Mouse (Mus musculus) kidney, postnatal 10 days (tissue): Measurements from ENCODE around the gene Osbpl10.
"Not testable (repeated sequence)": the region's sequence is repeated elsewhere in the genome, so short reads cannot be mapped to it uniquely, and the experiment has no call there.

Source experiments
- DNase-seq: peaks from one replicate; pipeline ENCODE4 v3.0.0; 2021; ENCODE audit warnings: mixed read lengths

The Osbpl10 gene

DNA sequence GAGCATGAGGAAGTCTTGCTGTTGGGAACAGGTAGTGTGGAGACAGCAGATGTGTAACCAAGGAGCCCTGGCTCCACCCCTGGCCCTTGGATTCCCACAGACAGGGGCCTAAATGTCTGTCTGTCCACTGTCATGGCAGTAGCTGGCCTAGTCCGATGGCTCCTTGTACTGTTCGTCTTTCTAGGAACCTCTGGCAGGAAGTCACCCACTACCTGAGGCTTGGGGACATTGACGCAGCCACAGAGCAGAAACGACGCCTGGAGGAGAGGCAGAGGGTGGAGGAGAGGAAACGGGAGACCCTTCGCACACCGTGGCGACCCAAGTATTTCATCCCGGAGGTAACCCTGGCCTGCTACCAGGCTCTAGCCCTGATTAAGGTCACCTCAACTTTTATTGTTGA lies 251.3 kb downstream of the Osbpl10 start:
- DNase-seq, result no peak

DNA sequence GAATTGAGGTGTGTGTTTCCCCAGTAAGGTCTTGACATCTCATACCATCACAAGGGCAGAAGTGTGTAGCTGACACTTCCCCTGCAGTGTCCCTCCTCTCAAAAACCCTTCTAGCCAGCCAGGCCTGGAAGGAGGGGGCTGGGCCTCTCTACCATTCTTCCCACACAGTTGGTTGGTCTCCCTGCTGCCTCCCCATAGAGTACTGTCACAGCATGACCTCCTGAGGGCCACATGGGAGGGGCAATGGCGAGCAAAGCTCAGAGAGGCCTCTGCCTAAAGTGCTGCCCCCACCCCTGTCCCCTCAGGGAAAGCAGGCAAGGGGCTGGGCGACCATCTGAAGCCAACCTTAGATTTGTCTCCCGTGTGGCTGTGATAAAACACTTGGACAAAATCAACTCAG lies 251.8 kb downstream of the Osbpl10 start:
- no peak for DNase-seq

DNA sequence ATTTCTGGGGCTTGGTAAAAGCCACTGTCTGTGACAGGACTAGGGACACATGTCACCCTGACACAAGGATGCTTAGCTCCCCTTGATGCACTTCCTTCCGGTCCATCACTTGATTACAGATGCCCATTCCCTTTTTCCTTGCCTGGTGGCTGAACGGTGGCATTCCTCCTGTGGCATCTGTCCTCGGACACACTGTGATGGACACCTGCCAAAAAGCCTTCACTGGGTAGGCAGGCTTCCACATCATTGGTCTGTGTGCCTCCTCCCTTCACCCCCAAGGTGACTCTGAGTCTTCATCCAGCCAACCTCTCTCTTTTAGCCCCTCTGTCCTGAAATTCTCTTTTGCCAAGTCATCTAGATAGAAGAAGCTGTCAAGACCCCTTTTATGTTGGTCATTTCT lies 253.1 kb downstream of the Osbpl10 start:
- DNase-seq, result no peak

DNA sequence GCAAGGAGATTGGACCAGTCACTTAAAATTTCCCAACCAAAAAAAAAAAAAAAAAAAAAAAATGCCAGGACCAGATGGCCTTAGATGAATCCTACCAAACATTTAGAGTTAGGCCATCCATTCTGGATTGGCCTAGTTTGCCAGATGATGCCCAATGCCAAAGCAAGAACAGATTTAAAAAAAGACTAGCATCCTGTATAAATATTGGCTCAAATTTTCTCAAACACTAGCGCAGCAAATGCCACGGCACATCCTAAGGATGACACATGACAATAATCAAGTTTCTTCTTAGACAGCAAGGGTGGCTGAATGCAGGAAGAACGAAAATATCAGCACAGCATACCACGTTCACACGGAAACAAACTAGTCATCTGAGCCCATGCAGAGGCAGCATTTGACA lies 255.4 kb downstream of the Osbpl10 start:
- no peak for DNase-seq

DNA sequence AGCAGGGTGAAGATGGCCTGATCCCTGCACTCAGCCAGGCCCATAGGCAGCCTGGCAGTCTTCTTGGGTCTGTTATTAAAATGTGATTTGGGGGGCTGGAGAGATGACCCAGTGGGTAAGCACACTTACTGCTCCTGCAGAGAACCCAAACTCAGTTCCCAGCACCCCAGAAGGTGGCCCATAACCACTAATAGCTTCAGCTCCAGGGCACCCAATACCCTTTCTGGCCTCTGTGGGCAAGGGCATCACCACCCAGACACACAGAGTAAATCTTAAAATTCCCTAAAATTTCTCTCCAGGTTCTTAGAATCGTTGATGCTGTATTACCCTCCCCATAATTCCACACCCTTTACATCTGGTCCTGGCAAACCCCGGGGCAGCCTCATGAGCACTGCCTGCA lies 256.2 kb downstream of the Osbpl10 start:
- DNase-seq, result no peak

DNA sequence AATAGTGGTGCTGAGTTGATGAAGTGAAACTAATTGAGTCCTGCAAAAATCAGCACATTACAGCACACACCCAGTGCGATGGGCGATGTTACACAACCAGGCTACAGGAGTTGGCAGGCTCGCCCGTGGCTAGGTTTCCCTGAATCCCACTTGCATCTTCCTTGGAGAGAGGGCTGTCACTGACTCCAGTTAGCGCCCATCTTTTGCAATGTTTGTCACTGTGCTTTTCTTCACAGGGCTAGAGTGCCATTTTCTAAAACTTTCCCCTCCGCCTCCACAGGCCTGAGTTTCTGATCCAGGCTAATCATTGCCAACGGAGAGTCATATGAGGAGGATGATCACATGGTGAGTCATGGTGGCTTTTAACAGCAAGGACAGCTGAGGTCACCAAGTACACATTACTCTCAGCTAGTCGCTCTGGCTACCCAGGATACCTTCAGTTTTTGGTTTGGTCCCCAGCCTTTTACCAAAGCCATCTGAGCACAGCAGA lies 258.0 kb downstream of the Osbpl10 start:
- DNase-seq, result no peak

DNA sequence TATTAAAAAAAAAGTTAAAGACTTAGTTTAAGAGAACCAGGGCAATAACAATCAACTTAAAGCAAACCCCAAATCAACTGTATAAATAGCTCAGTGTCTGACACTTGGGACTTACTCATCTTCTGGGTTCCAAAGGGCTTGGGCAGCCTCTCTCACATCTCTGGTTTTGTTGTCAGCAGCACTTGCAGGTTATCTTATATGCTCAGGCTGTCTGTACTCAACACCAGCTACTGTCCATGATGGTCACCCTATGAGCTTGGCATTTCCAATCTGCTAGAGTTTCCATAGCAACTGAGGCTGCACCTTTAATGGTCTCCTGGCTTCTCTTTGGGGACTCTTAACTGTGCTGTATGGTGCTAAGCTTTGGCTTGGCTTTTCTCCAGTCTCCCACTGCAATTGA lies 259.6 kb downstream of the Osbpl10 start:
- DNase-seq, result no peak

DNA sequence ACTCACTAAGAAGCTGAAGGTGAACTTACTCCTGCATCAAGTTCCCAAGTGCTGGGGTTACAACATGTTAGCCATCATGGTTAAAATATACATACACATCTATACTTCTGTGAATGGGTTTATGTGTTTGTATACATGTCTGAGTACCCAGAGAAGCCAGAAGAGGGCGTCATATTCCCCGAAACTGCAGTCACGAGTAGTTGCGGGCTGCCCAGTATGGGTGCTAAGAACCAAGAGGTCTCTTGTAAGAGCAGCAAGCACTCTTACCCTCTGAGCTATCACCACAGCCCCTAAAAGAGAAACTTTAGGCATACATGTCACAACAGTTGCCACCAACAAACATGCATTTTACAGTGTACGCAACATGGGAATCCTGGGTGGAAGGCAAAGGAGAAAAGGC lies 261.5 kb downstream of the Osbpl10 start:
- no peak for DNase-seq

DNA sequence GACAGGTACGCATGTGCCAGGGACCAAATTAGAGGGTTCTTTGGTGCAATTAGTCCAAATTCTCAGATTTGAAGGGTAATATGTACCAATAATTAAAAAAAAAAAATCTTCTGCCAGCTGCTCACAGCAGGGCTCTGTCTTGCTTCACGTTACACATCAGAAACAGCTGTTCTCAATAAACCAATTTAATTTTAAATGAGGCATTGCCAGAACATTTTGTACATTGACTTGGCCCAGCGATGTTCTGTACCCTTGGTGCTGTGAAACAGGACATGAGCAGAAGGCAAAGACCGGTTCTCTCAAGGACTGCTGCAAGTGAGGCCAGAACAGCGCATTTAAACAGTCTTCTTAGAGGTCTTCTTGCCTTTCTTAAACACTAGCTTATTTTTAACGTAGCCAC lies 265.3 kb downstream of the Osbpl10 start:
- no peak for DNase-seq

DNA sequence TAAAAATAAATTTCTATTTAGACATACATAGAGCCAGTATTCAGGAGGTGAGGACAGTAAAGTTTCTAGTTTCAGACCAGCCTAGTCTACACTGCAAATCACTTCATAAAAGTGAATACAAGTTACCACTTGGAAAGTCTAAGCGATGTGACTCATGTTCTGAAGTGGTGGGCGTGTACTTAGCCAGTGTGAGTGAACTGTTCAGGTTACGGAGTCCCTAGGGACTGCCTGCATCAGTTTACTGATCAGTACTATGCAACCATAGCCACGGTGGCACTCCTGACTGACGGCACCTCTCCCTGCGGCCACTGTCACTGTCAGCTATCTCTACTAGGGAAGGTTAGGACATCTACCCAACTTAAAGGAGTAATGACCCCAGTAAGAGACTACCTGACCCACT lies 266.7 kb downstream of the Osbpl10 start:
- no peak for DNase-seq

DNA sequence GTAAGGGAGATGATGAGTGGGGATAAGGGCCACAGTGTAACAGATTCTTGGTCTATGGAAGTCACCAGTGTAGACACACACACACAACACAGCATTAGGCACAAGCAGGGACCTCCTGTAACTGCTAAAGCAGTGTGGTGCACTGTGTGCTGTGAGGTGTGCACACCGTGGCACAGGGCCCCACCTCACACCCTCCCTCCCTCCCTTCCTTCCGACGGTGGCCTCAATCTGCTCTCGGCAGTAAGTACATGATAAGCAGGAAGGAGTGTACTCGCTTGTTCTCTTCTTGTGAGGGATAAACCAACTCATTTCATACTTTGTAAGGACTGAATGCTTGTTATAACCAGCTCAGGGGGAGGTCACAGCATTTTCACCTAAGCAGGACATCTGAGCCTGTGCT lies 270.8 kb downstream of the Osbpl10 start:
- DNase-seq, result no peak

DNA sequence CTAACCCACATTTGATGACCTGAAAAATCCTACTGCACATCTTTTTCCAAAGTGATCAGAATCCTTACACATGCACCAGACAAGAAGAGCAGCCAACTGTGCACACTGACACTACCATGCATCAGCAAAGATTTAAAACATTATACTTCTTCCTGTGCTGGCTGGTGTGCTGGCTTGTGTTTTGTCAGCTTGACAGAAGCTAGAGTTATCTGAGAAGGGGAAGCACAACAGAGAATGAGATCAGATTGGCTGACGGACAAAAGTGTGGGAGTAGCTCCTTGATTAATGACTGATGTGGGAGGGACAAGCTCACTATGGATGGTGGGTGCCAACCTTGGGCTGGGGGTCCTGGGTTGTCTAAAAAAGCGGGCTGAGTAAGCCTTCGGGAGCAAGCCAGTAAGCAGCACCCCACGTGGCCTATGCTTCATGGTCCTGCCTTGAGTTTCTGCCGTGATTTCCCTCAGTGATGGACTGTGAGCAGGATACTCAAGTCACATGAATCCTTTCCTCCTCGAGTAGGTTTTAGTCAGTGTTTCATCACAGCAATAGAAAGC lies 279.4 kb downstream of the Osbpl10 start:
- DNase-seq, result no peak

DNA sequence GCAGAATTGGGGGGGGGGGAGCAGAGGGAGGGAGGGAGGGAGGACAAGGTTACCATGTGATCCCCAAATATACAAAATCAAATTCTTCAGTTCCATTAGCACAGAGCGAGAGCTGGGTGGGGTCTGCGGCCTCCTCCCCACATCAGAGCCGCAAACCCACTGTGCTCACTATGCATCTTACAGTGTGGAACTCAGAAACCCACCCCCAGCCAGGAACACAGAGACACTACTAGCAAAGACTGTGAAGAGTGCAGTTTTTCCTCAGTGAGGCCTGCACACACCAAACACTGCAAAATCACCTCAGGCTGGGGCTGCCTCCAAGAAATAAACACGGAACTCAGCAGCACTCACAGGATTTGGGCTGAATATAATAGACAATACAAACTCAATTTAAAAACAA lies 281.5 kb downstream of the Osbpl10 start:
- DNase-seq, result no peak

DNA sequence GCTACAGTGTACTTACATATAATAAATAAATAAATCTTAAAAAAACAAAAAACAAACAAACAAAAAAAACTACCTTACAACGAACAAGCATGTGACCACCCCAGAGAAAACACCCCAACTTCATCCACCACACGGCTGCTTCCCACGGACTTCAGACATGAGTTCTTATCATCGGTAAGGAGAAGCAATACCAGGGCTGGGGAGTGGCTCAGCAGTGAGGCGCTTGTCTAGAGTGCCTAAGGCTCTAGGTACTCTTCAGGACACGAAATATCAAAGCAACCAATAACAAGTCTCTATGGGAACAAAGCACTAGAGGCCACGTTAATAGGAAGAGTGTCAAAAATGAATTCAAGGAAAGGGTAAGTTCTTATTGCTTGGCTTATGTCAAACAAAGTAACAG lies 282.1 kb downstream of the Osbpl10 start:
- DNase-seq, result no peak

DNA sequence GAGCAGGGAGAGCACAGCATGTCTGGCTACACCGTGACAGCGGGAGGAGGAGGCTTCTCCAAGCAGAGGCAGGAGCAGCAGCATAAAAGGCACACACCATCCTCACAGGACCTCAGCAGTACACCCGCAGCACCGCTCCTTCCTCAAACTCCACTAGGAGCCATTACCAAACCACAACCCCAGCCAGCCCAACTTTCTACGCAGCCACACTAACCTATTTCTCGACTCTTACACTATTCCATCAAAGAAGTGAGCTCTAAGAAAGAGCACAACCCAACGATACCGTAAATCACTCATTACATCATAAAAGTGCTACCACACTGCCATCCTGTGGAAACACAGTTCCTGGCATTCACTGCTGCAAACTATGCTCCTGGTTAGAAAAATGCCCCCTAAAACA lies 283.1 kb downstream of the Osbpl10 start:
- DNase-seq, result peak; percentile 25

DNA sequence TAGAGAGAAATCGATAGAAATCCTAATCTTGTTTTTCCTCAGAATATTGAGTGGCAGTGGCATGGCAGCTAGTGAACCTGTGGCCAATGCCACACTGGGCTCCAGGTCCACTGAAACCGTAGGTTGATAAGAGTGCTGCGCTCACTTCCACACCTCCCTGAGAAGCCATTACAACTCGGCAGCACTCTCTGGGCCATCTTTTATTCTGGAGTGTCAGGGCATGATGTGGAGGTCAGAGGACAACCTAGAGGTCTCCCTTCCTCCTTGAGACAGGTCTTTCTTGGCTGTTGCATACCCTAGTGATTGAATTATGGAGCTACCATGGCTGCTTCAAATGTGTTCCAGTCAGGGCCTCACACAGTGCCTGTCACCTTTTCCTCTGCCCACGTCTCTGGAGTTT lies 283.5 kb downstream of the Osbpl10 start:
- no peak for DNase-seq

DNA sequence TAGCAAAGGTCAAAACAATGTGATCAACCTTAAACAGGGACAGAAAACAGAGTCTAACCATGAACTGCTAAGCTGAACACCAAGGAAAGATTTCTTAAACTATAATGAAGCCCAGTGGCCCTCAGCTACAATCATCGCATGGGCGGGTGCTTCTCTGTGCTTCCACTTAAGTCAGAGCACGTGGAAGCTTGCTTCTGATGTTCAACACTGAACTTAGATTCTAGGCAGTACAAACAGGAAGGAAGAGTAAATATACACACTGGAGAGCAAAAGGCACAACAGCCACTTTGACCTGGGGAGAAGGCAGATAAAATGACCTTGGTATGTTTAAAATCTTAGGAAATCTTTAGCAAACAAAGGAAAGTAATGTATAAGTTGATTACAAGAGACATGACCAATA lies 293.2 kb downstream of the Osbpl10 start:
- DNase-seq, result no peak

DNA sequence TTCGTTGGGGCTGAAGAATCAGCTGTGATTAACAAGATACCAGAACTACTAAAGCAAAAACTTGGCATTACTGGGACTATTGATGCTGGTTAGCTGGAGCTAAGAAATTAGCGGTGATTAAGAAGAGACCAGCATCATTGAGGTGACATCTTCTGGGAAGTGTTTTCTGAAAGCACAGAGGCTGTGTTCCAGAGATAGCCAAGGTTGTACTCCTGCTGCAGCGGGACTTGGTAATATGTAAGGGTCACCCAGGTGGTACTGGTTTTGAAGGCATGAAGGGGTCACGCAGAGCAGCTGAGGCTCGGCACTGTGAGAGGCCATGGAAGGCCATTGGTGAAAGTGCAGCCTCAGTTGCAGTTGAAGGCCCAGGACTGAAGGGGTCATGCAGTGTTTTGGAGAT lies 294.1 kb downstream of the Osbpl10 start:
- DNase-seq, result not testable (repeated sequence)

DNA sequence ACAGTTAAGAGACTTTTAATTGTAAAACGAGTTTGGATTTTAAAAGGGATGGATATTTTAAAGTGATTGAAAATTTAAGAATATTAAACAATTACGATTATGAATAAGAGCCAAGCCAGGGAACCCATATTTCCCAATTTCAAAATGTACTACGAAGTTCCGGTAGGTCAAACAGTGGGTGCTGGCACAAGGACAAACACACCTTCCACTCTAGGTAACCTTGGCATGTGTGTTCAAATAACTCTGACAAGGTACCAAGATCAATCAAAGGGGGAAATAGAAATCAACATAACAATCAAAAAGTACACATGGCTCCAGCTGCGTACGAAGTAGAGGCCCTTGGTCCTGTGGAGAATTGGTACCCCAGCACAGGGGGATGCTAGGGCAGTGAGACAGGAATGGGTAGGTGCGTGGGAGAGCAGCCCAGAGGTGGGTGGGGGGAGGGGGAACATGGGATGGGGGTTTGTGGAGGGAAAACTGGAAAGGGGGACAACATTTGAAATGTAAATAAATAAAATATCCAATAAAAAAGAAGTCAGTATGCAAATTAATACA lies 294.8 kb downstream of the Osbpl10 start:
- no peak for DNase-seq

DNA sequence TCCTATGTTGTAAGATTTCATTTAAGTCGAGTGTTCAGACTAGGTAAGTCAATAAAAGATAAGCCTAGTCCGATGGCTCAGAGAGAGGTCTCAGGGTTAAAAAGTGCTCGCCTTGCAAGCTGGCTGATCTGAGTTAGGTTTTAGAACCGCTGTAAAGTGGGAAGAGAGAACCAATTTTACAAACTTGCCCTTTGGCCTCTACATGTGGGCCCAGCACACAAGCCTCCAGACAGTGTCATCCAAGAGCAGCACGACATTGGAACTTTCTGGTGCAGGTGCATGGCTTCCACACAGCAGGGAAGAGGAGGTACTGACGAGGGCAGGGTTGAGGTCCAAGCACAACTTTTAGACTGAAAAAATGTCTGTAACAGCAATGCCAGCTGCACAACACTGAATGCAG lies 296.4 kb downstream of the Osbpl10 start:
- no peak for DNase-seq

DNA sequence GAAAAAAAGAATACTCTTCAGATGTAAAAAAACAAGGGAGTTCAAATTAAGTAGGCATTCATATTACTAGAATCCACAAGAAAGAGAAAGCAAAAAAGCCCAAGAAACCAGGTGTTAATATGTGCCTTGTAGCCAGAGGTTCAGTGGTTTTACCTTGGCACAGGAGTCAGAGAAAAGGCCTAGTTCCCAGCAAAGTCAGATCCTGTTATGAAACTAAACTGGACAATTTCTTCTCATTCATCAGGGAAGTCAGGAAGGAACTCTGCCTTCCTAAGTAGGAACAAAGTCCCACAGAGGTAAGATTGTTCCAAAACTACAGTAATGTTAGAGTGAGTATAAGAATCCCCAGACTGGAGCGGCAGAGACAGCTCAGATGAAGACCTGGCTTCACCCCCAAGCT lies 300.3 kb downstream of the Osbpl10 start:
- no peak for DNase-seq
